Mouse (Mus musculus): Measurements from ENCODE around the gene Por. TPM values are rescaled to one million over a fixed set of nuclear protein-coding genes. Genes with fewer than 3 reads are reported as not detected.

The Por gene
- polyA plus RNA-seq, 1 experiment from 2014 or later: 93.9 TPM

Small RNA genes within 50 kb of the gene (microRNA-seq; reads per million reads assigned to microRNA genes)
- gene Mir7034: not detected

Other genes starting within 250 kb of the Por start
- 55.5 and 57.3 TPM in 2 replicates for gene Hip1, start 124.9 kb upstream of the Por start, polyA plus RNA-seq (2014; fragmentation: Nextera tagmentation; extraction: Ambion mirVana)
- gene Ccl26, start 106.5 kb upstream of the Por start, polyA plus RNA-seq (2014; fragmentation: Nextera tagmentation; extraction: Ambion mirVana): not detected in 2 replicates
- 0.48 and 1.1 TPM in 2 replicates for gene Ccl24, start 97.0 kb upstream of the Por start, polyA plus RNA-seq (2014; fragmentation: Nextera tagmentation; extraction: Ambion mirVana)
- gene Rhbdd2, start 37.4 kb upstream of the Por start, polyA plus RNA-seq (2014; fragmentation: Nextera tagmentation; extraction: Ambion mirVana): 63.7 and 66.6 TPM in 2 replicates
- gene Tmem120a, start 74.4 kb downstream of the Por start, polyA plus RNA-seq (2014; fragmentation: Nextera tagmentation; extraction: Ambion mirVana): 59.4 and 63.0 TPM in 2 replicates
- 0.24 TPM in 1 of 2 replicates, not detected in the other for gene Styxl1, start 108.4 kb downstream of the Por start, polyA plus RNA-seq (2014; fragmentation: Nextera tagmentation; extraction: Ambion mirVana)
- gene Mdh2, start 108.4 kb downstream of the Por start, polyA plus RNA-seq (2014; fragmentation: Nextera tagmentation; extraction: Ambion mirVana): 602 and 630 TPM in 2 replicates
- 22.9 and 25.5 TPM in 2 replicates for gene Srrm3, start 136.9 kb downstream of the Por start, polyA plus RNA-seq (2014; fragmentation: Nextera tagmentation; extraction: Ambion mirVana)
- gene Hspb1, start 217.9 kb downstream of the Por start, polyA plus RNA-seq (2014; fragmentation: Nextera tagmentation; extraction: Ambion mirVana): 28.9 and 30.5 TPM in 2 replicates

Data from neural tube, embryonic 11.5 days (tissue).